Mouse (Mus musculus): ENCODE results near the gene Gm11983. TPM values are rescaled to one million over a fixed set of nuclear protein-coding genes. Genes with fewer than 3 reads are reported as not detected.
A peak's percentile ranks its signal among the peaks of the same experiment; 100 is the strongest.
"Not testable (repeated sequence)": the region's sequence is repeated elsewhere in the genome, so short reads cannot be mapped to it uniquely, and the experiment has no call there.

The Gm11983 gene
- not detected for total RNA-seq (2022)

- no peak for DNase-seq (ENCODE audit: low spot score in 2 of 2)
Measured at GRCm38 (mm10) chr11:6837554-6837953, at the start of gene Gm11983. TSS of gene Gm11983 (minus strand) at chr11:6837654.

GRCm38 (mm10) chr11:6883045-6883444 lies 45.6 kb upstream of the Gm11983 start:
- not testable (repeated sequence) for DNase-seq (ENCODE audit: low spot score in 2 of 2)

- DNase-seq (ENCODE audit: low spot score in 2 of 2): no peak
Measured at GRCm38 (mm10) chr11:6881614-6882013, 44.2 kb upstream of the Gm11983 start.

- DNase-seq (ENCODE audit: low spot score in 2 of 2): no peak
Measured at GRCm38 (mm10) chr11:6877740-6878139, 40.3 kb upstream of the Gm11983 start.

- DNase-seq (ENCODE audit: low spot score in 2 of 2): no peak
Measured at GRCm38 (mm10) chr11:6870947-6871346, 33.5 kb upstream of the Gm11983 start.

- no peak for DNase-seq (ENCODE audit: low spot score in 2 of 2)
Measured at GRCm38 (mm10) chr11:6865536-6865935, 28.1 kb upstream of the Gm11983 start.

- DNase-seq (ENCODE audit: low spot score in 2 of 2): no peak
Measured at GRCm38 (mm10) chr11:6862185-6862584, 24.7 kb upstream of the Gm11983 start.

- DNase-seq (ENCODE audit: low spot score in 2 of 2): no peak
Measured at GRCm38 (mm10) chr11:6859898-6860858, 22.7 kb upstream of the Gm11983 start.

GRCm38 (mm10) chr11:6859096-6859495 lies 21.6 kb upstream of the Gm11983 start:
- no peak for DNase-seq (ENCODE audit: low spot score in 2 of 2)

GRCm38 (mm10) chr11:6855942-6856341 lies 18.5 kb upstream of the Gm11983 start:
- no peak for DNase-seq (ENCODE audit: low spot score in 2 of 2)

- not testable (repeated sequence) for DNase-seq (ENCODE audit: low spot score in 2 of 2)
Measured at GRCm38 (mm10) chr11:6853366-6853765, 15.9 kb upstream of the Gm11983 start.

GRCm38 (mm10) chr11:6843831-6844230 lies 6.4 kb upstream of the Gm11983 start:
- DNase-seq (ENCODE audit: low spot score in 2 of 2): no peak

- DNase-seq (ENCODE audit: low spot score in 2 of 2): no peak
Measured at GRCm38 (mm10) chr11:6842160-6842559, 4.7 kb upstream of the Gm11983 start.

- DNase-seq (ENCODE audit: low spot score in 2 of 2): peak in 1 of 2 experiments; percentile 24
Measured at GRCm38 (mm10) chr11:6840775-6841174, 3.3 kb upstream of the Gm11983 start.

GRCm38 (mm10) chr11:6834636-6835035 lies 2.8 kb downstream of the Gm11983 start:
- no peak for DNase-seq (ENCODE audit: low spot score in 2 of 2)

- no peak for DNase-seq (ENCODE audit: low spot score in 2 of 2)
Measured at GRCm38 (mm10) chr11:6833731-6834130, 3.7 kb downstream of the Gm11983 start.

GRCm38 (mm10) chr11:6831931-6832330 lies 5.5 kb downstream of the Gm11983 start:
- DNase-seq (ENCODE audit: low spot score in 2 of 2): no peak

GRCm38 (mm10) chr11:6828196-6828595 lies 9.3 kb downstream of the Gm11983 start:
- DNase-seq (ENCODE audit: low spot score in 2 of 2): no peak

- no peak for DNase-seq (ENCODE audit: low spot score in 2 of 2)
Measured at GRCm38 (mm10) chr11:6826157-6826556, 11.3 kb downstream of the Gm11983 start.

- DNase-seq (ENCODE audit: low spot score in 2 of 2): no peak
Measured at GRCm38 (mm10) chr11:6823176-6823575, 14.3 kb downstream of the Gm11983 start.

GRCm38 (mm10) chr11:6814486-6814885 lies 23.0 kb downstream of the Gm11983 start:
- no peak for DNase-seq (ENCODE audit: low spot score in 2 of 2)

- DNase-seq (ENCODE audit: low spot score in 2 of 2): not testable (repeated sequence)
Measured at GRCm38 (mm10) chr11:6802879-6803278, 34.6 kb downstream of the Gm11983 start.

- no peak for DNase-seq (ENCODE audit: low spot score in 2 of 2)
Measured at GRCm38 (mm10) chr11:6790690-6791089, 46.8 kb downstream of the Gm11983 start.
